Mouse (Mus musculus): ENCODE results near the gene Samm50. TPM values are rescaled to one million over a fixed set of nuclear protein-coding genes. Genes with fewer than 3 reads are reported as not detected.
A peak's percentile ranks its signal among the peaks of the same experiment; 100 is the strongest.

The Samm50 gene
- polyA plus RNA-seq, 1 experiment from 2014 or later: 56.3 TPM

DNA sequence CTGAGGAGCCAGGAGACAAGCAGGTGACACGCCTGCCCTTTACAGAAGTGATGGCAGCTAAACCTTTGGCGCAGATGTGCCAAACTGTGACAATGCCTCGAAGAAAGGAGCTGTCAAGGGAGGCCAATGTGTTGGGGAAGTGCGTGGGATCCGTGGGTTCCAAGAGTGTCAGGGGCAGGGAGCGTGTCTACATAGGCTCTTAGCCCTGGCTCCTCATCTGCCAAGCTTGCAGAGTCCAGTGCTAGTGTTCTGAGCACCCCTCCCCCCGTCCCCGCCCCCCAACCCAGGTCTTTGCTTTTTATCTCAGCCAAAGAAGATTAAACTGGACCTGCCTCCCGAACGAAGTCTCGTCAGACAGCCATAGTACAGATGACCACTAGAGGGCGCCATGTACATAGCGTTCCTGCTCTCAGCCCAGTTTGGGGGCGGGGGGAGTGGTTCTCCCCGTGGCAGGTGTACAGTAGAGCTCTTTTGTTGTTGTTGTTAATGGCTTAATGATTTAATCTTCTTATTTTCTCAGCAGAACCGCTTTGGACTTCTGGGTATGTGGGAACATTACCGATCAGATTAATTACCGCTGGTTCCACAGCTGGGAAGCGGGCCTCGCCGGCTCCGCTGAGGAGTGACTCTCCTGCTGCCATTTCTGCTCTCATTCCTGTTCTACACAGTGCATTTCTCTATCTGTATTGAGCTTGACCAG is 68.2 kb downstream of the Samm50 start:
- H3K36me3 ChIP-seq (replicated peaks; ENCODE audit: control insufficient read depth, insufficient read depth): no peaks in the 10 kb centered on the region
- no peaks in the 10 kb centered on the region for H3K27me3 ChIP-seq (ENCODE audit: control insufficient read depth, insufficient read depth, low read length)
- no peak overlapping the region for H3K4me3 ChIP-seq (replicated peaks; ENCODE audit: low read length)
- no peaks in the 10 kb centered on the region for H3K9me3 ChIP-seq (ENCODE audit: control insufficient read depth, low read length)
- H3K27ac ChIP-seq: peak overlapping the region; percentile 77
- peak; percentile 78 for ATAC-seq (ENCODE audit: low FRiP score)
- peak; percentile 93 for DNase-seq (ENCODE audit: low spot score)
- peak overlapping the region; percentile 22; the same call in 1 of the 2 replicates for H3K9ac ChIP-seq
- H3K4me1 ChIP-seq (replicated peaks; ENCODE audit: control insufficient read depth, insufficient read depth, low read length): peaks cover 12% of the 10 kb centered on the region; the same call in 1 of the 2 replicates
- H3K4me2 ChIP-seq (replicated peaks): peak overlapping the region; percentile 36
- 18% methylated on average over 22 of the region's 22 CpGs for WGBS

DNA sequence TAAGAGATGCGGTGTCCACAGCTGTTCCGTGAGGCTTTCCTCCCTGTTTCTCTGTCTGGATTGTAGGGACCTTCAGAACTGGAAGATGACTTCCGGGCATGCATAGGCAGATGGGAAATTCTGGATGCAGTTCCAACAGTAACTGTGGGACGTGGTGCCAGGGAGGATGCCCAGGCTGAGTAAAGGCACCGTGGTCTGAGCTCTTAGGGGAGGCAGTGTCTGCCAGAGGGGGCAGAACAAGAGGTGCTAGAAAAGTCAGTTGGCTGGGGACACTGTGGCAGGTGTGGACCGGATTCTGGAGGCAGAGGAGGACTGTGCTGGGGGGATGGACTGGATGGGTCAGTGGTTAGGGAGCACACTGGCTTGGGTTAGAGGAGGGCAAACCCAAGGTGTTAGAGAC is 70.6 kb downstream of the Samm50 start:
- no peaks in the 10 kb centered on the region for H3K36me3 ChIP-seq (replicated peaks; ENCODE audit: control insufficient read depth, insufficient read depth)
- H3K9me3 ChIP-seq (ENCODE audit: control insufficient read depth, low read length): no peaks in the 10 kb centered on the region
- H3K4me2 ChIP-seq (replicated peaks): no peak overlapping the region
- DNase-seq (ENCODE audit: low spot score): no peak
- WGBS: 89% methylated on average over 6 of the region's 6 CpGs
- no peak overlapping the region for H3K27ac ChIP-seq
- H3K4me3 ChIP-seq (replicated peaks; ENCODE audit: low read length): no peak overlapping the region
- no peak for ATAC-seq (ENCODE audit: low FRiP score)
- H3K9ac ChIP-seq: no peak overlapping the region
- H3K4me1 ChIP-seq (replicated peaks; ENCODE audit: control insufficient read depth, insufficient read depth, low read length): peaks cover 12% of the 10 kb centered on the region; the same call in 1 of the 2 replicates
- no peaks in the 10 kb centered on the region for H3K27me3 ChIP-seq (ENCODE audit: control insufficient read depth, insufficient read depth, low read length)

DNA sequence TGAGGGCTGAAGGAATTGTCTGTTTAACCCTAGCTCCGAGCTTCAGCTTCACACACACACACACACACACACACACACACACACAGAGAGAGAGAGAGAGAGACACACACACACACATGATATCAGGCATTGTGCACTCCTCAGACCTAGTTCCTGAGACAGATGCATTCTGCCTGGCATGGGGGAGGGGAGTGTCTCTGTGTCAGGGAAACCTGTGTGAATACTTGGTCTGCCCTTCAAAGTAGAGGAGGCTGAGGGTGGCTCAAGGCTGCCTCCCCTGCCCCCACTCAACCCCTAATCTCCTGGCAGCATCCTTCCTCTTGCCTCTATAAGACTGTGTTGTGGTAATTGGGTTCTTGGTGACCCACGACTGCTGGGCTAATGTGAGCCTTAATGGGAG is 71.5 kb downstream of the Samm50 start:
- WGBS: 56% methylated on average over 2 of the region's 2 CpGs
- ATAC-seq (ENCODE audit: low FRiP score): no peak
- no peak overlapping the region for H3K4me3 ChIP-seq (replicated peaks; ENCODE audit: low read length)
- H3K4me2 ChIP-seq (replicated peaks): no peak overlapping the region
- H3K27me3 ChIP-seq (ENCODE audit: control insufficient read depth, insufficient read depth, low read length): no peaks in the 10 kb centered on the region
- no peak overlapping the region for H3K9ac ChIP-seq
- H3K9me3 ChIP-seq (ENCODE audit: control insufficient read depth, low read length): no peaks in the 10 kb centered on the region
- DNase-seq (ENCODE audit: low spot score): no peak
- H3K36me3 ChIP-seq (replicated peaks; ENCODE audit: control insufficient read depth, insufficient read depth): no peaks in the 10 kb centered on the region
- peaks cover 12% of the 10 kb centered on the region; the same call in 1 of the 2 replicates for H3K4me1 ChIP-seq (replicated peaks; ENCODE audit: control insufficient read depth, insufficient read depth, low read length)
- H3K27ac ChIP-seq: no peak overlapping the region

DNA sequence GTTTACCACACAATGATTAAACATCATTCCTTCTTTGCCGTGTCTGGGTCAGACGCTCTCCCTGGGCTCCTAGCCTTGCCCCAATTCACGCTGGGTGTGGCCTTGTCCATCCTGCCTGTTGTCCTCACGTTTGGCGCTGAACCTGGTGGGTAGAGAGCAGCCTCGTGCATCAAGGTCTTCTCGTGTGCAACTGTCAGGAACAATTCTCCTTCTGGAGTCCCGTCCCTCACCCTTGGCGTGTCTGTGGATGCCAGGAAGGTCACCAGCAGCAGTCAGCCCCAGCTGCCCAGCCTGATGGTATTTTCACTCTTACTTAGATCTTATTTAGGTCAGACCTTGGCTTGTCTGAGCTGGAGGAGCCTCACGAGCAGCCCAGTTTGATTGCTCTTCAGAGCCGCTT is 73.1 kb downstream of the Samm50 start:
- H3K9me3 ChIP-seq (ENCODE audit: control insufficient read depth, low read length): no peaks in the 10 kb centered on the region
- peaks cover 9% of the 10 kb centered on the region; the same call in 1 of the 2 replicates for H3K4me1 ChIP-seq (replicated peaks; ENCODE audit: control insufficient read depth, insufficient read depth, low read length)
- no peak overlapping the region for H3K4me3 ChIP-seq (replicated peaks; ENCODE audit: low read length)
- no peak overlapping the region for H3K27ac ChIP-seq
- H3K36me3 ChIP-seq (replicated peaks; ENCODE audit: control insufficient read depth, insufficient read depth): no peaks in the 10 kb centered on the region
- DNase-seq (ENCODE audit: low spot score) (no peak), ATAC-seq (ENCODE audit: low FRiP score) (no peak)
- no peak overlapping the region for H3K4me2 ChIP-seq (replicated peaks)
- 69% methylated on average over 11 of the region's 11 CpGs for WGBS
- H3K27me3 ChIP-seq (ENCODE audit: control insufficient read depth, insufficient read depth, low read length): no peaks in the 10 kb centered on the region
- no peak overlapping the region for H3K9ac ChIP-seq

DNA sequence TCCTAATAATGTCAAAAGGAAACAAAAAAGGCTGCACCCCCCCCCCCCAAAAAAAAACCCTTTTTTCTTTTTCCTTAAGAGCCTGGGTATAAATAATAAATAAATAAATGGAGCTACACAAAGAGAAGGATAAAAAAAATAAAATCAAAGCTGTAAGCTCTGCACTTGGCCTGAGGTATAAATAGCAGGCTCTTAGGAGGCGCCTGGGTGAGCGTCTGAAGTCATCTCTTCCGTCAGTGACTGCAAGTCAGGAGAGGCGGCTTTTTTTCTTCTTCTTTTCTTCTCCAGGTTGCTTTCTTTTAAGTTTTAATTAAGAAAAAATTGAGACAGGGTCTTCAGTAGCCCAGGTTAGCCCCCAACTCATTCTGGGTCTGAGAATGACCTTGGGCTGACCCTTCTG is 74.2 kb downstream of the Samm50 start:
- Histone ChIP-seq H3K4me2 (replicated peaks) (no peak overlapping the region), H3K4me3 (replicated peaks; ENCODE audit: low read length) (no peak overlapping the region), H3K9me3 (ENCODE audit: control insufficient read depth, low read length) (no peaks in the 10 kb centered on the region), H3K9ac (no peak overlapping the region), H3K4me1 (replicated peaks; ENCODE audit: control insufficient read depth, insufficient read depth, low read length) (peaks cover under 1% of the 10 kb centered on the region; the same call in 1 of the 2 replicates), H3K36me3 (replicated peaks; ENCODE audit: control insufficient read depth, insufficient read depth) (no peaks in the 10 kb centered on the region), H3K27ac (no peak overlapping the region), H3K27me3 (ENCODE audit: control insufficient read depth, insufficient read depth, low read length) (no peaks in the 10 kb centered on the region)
- ATAC-seq (ENCODE audit: low FRiP score) (no peak), DNase-seq (ENCODE audit: low spot score) (no peak)
- WGBS: 77% methylated on average over 4 of the region's 4 CpGs

Small RNA genes within 50 kb of the gene (microRNA-seq; reads per million reads assigned to microRNA genes)
- gene Mir6392: not detected

Other genes with a start within 250 kb of the Samm50 start
- gene Efcab6, start 126.9 kb upstream of the Samm50 start, polyA plus RNA-seq (2014; fragmentation: Nextera tagmentation; extraction: Ambion mirVana): 0.51 and 0.88 TPM in 2 replicates
- 70.3 and 78.6 TPM in 2 replicates for gene Sult4a1, start 86.5 kb upstream of the Samm50 start, polyA plus RNA-seq (2014; fragmentation: Nextera tagmentation; extraction: Ambion mirVana)
- gene Pnpla5, start 69.1 kb upstream of the Samm50 start, polyA plus RNA-seq (2014; fragmentation: Nextera tagmentation; extraction: Ambion mirVana): not detected in 2 replicates
- gene Pnpla3, start 24.4 kb upstream of the Samm50 start, polyA plus RNA-seq (2014; fragmentation: Nextera tagmentation; extraction: Ambion mirVana): 3.4 and 4.2 TPM in 2 replicates
- 4.1 and 5.1 TPM in 2 replicates for gene Parvb, start 39.8 kb downstream of the Samm50 start, polyA plus RNA-seq (2014; fragmentation: Nextera tagmentation; extraction: Ambion mirVana)
- gene Parvg, start 131.8 kb downstream of the Samm50 start, polyA plus RNA-seq (2014; fragmentation: Nextera tagmentation; extraction: Ambion mirVana): 0.44 and 0.55 TPM in 2 replicates